Mouse (Mus musculus) kidney, adult 9 months (tissue): ENCODE results near the gene Il24.

Source experiments
- DNase-seq: peaks from one replicate; pipeline ENCODE4 v3.0.0; 2022

The Il24 gene

GRCm38 (mm10) chr1:130849530-130850214 is 37.6 kb downstream of the Il24 start:
- DNase-seq, result no peak

DNA sequence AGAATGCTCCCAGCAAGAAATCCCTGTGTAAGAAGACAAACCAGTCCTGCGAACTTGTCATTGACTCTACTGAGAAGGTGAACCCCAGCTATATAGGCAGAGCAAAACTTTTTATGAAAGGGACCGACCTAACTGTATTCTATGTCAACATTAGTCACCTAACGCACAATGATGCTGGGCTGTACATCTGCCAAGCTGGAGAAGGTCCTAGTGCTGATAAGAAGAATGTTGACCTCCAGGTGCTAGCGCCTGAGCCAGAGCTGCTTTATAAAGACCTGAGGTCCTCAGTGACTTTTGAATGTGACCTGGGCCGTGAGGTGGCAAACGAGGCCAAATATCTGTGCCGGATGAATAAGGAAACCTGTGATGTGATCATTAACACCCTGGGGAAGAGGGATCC is 42.7 kb downstream of the Il24 start:
- DNase-seq, result no peak

- DNase-seq, result no peak
Measured at GRCm38 (mm10) chr1:130841621-130842020, 45.6 kb downstream of the Il24 start.

DNA sequence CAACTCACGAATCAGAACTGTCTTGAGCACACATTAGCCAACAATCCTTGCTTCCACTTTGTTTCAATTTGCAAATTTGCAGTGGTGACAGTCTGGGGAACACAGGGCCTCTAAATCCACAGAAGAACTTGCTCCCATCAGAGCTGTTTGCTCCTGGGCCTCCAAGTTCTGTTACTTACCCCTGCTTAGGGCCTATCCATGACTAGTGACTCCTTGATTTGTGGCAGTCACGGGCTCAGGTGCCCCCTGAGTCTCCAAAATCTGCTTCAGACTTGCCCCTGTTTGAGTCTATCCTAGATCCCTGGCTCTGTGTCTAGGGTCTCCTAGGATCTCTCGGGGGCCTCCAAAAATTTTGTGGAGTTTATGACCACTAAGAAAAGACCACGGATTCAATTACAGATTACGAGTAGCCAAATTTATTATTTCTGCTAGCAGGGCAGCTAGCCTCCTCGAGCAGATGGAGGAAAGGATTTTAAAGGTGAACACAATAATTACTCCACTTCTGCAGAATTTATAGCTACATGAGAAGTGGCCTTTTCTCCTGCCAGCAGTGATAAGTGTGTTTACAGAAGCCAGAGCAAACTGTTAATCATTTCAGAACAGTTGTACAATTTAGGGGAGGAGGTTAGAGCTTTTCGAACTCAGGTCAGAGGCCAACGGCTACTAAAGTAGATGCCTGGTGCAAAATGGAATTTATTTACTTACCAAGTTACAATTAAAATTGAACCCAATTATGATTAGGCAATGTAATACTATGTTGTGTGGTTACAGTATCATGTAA is 46.5 kb downstream of the Il24 start:
- peak; percentile 85 for DNase-seq

DNA sequence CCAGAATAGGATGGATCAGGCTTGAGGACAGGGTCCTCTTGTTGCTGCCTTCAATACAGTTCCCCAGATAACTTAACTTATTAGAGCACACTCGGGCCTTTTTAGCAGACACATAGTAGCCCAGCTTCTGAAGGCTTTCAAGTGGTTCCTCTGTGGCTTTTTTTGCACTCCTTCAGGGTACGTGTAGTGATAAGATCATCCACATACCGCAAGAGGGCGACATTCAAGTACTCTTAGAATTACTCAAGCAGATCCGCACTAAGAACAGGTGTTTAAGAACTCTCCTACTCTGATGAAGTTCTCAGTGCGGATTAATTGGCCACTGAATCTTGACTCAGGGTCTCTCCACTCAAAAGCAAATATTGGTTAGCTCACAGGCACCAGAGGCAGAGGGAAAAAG is 49.0 kb downstream of the Il24 start:
- DNase-seq, result peak; percentile 84

DNA sequence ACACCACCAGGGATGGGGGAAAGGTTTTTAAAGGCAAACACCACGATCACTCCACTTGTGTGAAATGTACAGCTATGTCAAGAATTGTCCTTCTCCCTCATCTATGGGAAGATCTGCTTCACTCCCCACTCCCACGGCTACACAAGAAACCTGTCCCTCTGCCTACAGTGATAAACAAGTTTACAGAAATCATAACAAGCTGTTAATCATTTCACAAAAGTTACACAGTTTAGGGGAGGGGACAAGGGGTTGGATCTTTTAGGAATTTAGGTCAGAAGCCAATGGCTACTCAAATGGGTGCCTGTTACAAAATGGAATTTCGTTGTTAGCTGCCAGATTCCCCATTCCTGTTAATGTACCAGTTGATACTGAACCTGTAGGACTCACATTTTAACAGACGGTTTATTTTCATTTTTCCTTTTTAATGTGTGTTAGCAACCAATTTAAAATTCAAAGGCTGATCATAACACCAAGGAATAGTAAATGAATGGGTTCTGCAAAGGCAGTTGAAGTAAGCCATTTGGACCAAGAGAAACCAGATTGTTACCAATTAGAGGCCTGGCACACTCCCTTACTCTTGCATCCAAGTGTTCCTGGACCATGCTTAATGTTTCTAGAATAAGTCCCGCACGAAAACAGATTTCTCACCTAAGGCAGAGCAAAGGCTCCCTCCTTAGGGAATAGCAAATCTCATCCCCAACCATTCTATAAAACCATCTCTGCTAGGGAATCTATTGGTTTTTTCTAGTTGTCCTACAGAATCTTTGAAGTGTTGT is 51.9 kb downstream of the Il24 start:
- DNase-seq, result peak; percentile 92

DNA sequence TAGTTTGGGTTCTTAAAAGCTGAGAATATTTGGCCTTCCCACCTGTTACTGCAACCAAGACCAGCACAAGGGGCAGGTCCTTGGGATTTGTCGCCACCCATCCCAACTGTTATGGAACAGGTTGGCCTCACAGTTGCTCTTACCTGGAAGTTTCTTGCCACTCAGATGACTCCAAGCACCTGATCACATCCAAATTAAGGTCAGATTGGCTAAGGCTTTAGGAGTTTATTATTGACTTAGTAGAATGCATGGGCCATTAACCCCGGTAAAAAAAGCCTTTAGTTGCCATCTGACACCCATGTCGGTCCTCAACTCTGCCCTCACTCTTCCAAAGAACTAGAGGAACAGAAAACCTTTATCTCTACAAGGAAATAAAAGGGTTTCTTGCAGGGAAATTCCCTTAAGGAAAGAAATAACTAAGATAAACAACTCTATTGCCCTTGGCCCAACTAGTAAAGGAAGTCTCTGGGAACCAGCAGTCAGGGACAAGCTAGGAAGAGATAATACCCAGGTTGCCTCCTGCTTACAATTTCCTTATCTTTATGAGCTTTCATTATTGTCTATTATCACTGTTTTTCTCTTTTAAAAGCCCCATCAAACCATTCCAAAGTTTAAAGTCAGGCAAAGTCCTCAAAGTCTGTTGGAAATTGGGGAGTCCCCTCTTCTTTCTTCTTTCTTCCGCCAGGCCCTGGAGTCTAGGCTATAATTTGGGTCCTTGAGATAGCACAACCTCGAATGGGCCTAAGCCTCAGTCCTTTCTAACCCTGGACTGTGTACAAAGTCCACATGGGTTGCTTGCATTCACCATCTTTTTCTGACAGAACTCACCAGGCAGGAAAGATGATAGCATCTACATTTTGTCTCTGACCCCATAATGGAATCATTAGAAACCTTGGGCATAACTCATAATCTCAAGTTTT is 54.8 kb downstream of the Il24 start:
- peak; percentile 95 for DNase-seq
